Mouse (Mus musculus): ENCODE data around the gene Mrnip. TPM values are rescaled to one million over a fixed set of nuclear protein-coding genes. Genes with fewer than 3 reads are reported as not detected.

The Mrnip gene
- polyA plus RNA-seq, 1 experiment from 2014 or later, result 15.5 TPM

DNA sequence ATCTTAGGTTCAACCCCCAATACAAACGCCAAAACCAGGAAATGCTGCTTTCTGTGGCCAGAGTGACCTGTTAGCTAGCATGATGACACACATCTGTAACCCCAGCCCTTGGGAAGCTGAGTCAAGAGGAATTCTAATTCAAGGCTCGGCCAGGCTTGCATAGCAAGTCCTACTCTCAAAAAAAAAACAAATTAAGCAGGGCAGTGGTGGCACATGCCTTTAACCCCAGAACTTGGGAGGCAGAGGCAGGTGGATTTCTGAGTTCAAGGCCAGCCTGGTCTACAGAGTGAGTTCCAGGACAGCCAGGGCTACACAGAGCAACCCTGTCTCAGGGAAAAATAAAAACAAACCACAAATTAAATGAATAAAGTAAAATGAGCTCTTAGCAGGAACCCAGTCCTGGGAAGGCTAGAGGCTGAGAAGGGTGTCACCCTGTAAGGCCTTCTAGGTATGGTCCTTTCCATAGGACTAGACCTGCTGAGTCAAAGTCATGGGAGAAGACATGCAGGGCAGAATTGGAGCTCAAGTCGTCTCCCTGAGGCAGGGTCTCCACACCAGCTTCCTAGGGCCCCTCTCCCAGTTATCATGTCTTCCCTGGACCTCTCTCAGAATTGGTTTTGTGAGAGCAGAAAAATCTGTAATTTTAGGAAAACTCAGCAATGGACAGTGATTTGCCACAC lies 38.0 kb downstream of the Mrnip start:
- Histone ChIP-seq H3K4me3 (ENCODE audit: low read depth, low read length) (no peak overlapping the region), H3K27ac (ENCODE audit: low read length) (no peak overlapping the region), H3K36me3 (ENCODE audit: control insufficient read depth, insufficient read depth, low read length) (peaks cover under 1% of the 10 kb centered on the region), H3K4me1 (ENCODE audit: control insufficient read depth, insufficient read depth, low read length) (peaks cover 25% of the 10 kb centered on the region), H3K4me2 (replicated peaks; ENCODE audit: low read depth, low read length) (no peak overlapping the region), H3K27me3 (ENCODE audit: control insufficient read depth, insufficient read depth, low read length) (no peaks in the 10 kb centered on the region), H3K9ac (replicated peaks; ENCODE audit: low read depth, low read length) (no peak overlapping the region), H3K9me3 (ENCODE audit: control insufficient read depth, low read depth, low read length) (no peaks in the 10 kb centered on the region)
- WGBS, result 81% methylated on average over 3 of the region's 3 CpGs
- ATAC-seq (ENCODE audit: insufficient number of reproducible peaks, insufficient read depth, low FRiP score, low read depth), result no peak

DNA sequence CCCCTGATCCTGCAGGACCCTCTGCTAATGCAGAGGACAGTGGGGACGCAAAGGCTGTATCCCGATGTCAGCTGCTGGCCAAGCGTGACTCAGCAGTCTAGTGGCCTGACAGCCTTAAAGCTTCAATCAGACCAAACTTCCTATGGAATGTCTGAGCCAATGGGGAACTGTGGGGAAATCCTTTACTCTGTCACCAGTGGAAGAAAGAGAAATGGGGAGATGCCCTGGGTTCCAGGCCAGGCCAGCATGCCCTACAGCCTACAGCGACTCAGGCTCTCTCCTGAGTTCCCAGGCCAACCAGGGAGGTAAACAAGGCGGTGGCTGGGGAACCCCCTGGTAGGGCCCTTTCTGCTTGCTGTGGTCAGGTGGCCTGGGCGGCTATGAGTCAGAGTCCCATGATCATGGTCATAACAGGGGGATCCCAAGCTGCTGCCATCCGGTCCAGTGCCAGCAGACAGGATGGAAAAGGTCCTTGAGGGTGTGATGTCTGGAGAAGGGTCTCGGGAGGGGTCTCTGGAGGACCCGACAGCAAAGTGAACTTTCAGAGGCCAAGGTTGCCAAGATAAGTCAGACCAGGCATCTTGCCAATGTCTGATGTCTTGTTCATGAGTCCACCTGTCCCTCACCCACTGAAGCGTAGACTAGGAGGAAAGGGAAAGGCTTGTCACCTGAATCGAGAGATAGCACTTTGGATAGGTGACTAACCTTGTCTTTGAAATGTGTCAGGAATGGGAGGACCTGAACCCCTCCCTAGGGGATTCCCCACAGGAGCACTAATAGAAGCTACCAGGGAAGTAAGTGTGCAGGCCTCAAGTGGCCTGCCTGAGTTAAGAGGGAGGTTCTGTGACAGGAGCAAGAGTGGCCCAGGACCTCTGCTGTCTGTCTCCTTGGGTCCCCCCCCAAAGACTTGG lies 38.9 kb downstream of the Mrnip start:
- no peaks in the 10 kb centered on the region for H3K36me3 ChIP-seq (ENCODE audit: control insufficient read depth, insufficient read depth, low read length)
- no peaks in the 10 kb centered on the region for H3K27me3 ChIP-seq (ENCODE audit: control insufficient read depth, insufficient read depth, low read length)
- H3K4me3 ChIP-seq (ENCODE audit: low read depth, low read length), result no peak overlapping the region
- no peak overlapping the region for H3K9ac ChIP-seq (replicated peaks; ENCODE audit: low read depth, low read length)
- H3K27ac ChIP-seq (ENCODE audit: low read length), result no peak overlapping the region
- no peak for ATAC-seq (ENCODE audit: insufficient number of reproducible peaks, insufficient read depth, low FRiP score, low read depth)
- H3K9me3 ChIP-seq (ENCODE audit: control insufficient read depth, low read depth, low read length), result no peaks in the 10 kb centered on the region
- H3K4me2 ChIP-seq (replicated peaks; ENCODE audit: low read depth, low read length), result no peak overlapping the region
- 62% methylated on average over 11 of the region's 11 CpGs for WGBS
- H3K4me1 ChIP-seq (ENCODE audit: control insufficient read depth, insufficient read depth, low read length), result peaks cover 25% of the 10 kb centered on the region

GRCm38 (mm10) chr11:50214631-50215030 lies 40.4 kb downstream of the Mrnip start:
- no peak overlapping the region for H3K4me3 ChIP-seq (ENCODE audit: low read depth, low read length)
- no peaks in the 10 kb centered on the region for H3K27me3 ChIP-seq (ENCODE audit: control insufficient read depth, insufficient read depth, low read length)
- WGBS, result 90% methylated on average over 6 of the region's 6 CpGs
- peaks cover 21% of the 10 kb centered on the region for H3K4me1 ChIP-seq (ENCODE audit: control insufficient read depth, insufficient read depth, low read length)
- no peak overlapping the region for H3K4me2 ChIP-seq (replicated peaks; ENCODE audit: low read depth, low read length)
- no peak overlapping the region for H3K9ac ChIP-seq (replicated peaks; ENCODE audit: low read depth, low read length)
- no peaks in the 10 kb centered on the region for H3K36me3 ChIP-seq (ENCODE audit: control insufficient read depth, insufficient read depth, low read length)
- H3K9me3 ChIP-seq (ENCODE audit: control insufficient read depth, low read depth, low read length), result no peaks in the 10 kb centered on the region
- H3K27ac ChIP-seq (ENCODE audit: low read length), result no peak overlapping the region
- no peak for ATAC-seq (ENCODE audit: insufficient number of reproducible peaks, insufficient read depth, low FRiP score, low read depth)

DNA sequence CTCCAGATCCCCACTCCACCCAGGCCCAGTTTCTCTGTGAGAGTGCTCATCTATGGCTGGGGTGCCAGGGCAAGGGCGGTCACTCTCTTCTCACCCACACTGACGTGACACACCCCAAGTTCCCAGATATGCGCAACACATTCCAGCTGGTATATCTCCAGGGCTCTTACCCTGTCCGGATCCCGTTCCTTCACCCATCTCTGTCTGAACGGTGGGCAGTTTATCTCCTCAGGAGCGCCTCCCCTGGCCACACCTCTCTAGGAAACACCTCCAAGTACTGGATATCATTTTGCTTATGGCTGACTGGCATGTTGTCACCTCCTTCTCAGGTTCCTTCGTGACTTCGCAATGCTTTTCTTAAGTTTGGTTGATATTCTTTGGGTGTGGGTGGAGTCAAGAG lies 41.4 kb downstream of the Mrnip start:
- peaks cover 21% of the 10 kb centered on the region for H3K4me1 ChIP-seq (ENCODE audit: control insufficient read depth, insufficient read depth, low read length)
- H3K9ac ChIP-seq (replicated peaks; ENCODE audit: low read depth, low read length), result no peak overlapping the region
- no peaks in the 10 kb centered on the region for H3K9me3 ChIP-seq (ENCODE audit: control insufficient read depth, low read depth, low read length)
- 17% methylated on average over 9 of the region's 9 CpGs for WGBS
- H3K4me2 ChIP-seq (replicated peaks; ENCODE audit: low read depth, low read length), result no peak overlapping the region
- H3K36me3 ChIP-seq (ENCODE audit: control insufficient read depth, insufficient read depth, low read length), result no peaks in the 10 kb centered on the region
- no peak overlapping the region for H3K4me3 ChIP-seq (ENCODE audit: low read depth, low read length)
- no peak for ATAC-seq (ENCODE audit: insufficient number of reproducible peaks, insufficient read depth, low FRiP score, low read depth)
- no peaks in the 10 kb centered on the region for H3K27me3 ChIP-seq (ENCODE audit: control insufficient read depth, insufficient read depth, low read length)
- no peak overlapping the region for H3K27ac ChIP-seq (ENCODE audit: low read length)

DNA sequence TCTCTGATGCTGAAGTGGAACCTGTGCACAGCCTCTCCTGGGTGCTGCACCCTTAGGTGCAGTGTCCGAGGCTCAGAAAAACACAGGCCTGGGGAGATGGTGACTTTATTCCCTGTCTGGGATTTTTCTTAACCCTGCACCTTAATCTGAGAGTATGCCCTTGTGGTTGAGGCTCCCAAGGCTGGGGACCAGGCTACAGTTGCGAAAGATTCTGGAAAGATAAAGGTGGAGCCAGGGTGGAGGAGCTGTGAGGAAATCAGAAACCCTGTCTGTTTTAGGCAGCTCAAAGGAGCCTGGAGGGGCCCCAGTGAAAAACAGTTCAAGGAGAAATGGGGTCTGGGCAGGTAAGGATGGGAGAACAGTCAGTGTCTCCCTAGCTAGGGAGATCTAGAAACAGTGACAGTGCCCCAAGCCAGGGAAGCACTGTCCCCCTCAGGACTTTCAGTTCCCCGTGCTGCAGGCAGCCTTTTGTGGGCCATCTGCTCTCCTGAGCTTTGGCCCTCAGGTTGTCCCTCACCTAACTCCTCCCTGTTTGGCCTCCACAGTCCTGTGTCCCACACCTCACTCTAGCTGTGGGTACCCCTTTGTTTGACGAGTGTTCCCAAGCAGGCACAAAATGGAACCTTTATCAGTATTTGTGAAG lies 42.6 kb downstream of the Mrnip start:
- H3K4me1 ChIP-seq (ENCODE audit: control insufficient read depth, insufficient read depth, low read length), result peaks cover 16% of the 10 kb centered on the region; the same call in 1 of the 2 replicates
- H3K36me3 ChIP-seq (ENCODE audit: control insufficient read depth, insufficient read depth, low read length), result no peaks in the 10 kb centered on the region
- 64% methylated on average over 4 of the region's 4 CpGs for WGBS
- no peaks in the 10 kb centered on the region for H3K9me3 ChIP-seq (ENCODE audit: control insufficient read depth, low read depth, low read length)
- H3K4me2 ChIP-seq (replicated peaks; ENCODE audit: low read depth, low read length), result no peak overlapping the region
- ATAC-seq (ENCODE audit: insufficient number of reproducible peaks, insufficient read depth, low FRiP score, low read depth), result no peak
- H3K4me3 ChIP-seq (ENCODE audit: low read depth, low read length), result no peak overlapping the region
- H3K27ac ChIP-seq (ENCODE audit: low read length), result no peak overlapping the region
- H3K27me3 ChIP-seq (ENCODE audit: control insufficient read depth, insufficient read depth, low read length), result no peaks in the 10 kb centered on the region
- no peak overlapping the region for H3K9ac ChIP-seq (replicated peaks; ENCODE audit: low read depth, low read length)

GRCm38 (mm10) chr11:50217811-50218210 lies 43.6 kb downstream of the Mrnip start:
- Histone ChIP-seq H3K4me3 (ENCODE audit: low read depth, low read length) (no peak overlapping the region), H3K27ac (ENCODE audit: low read length) (no peak overlapping the region), H3K4me1 (ENCODE audit: control insufficient read depth, insufficient read depth, low read length) (peaks cover 13% of the 10 kb centered on the region; the same call in 1 of the 2 replicates), H3K9ac (replicated peaks; ENCODE audit: low read depth, low read length) (no peak overlapping the region), H3K36me3 (ENCODE audit: control insufficient read depth, insufficient read depth, low read length) (no peaks in the 10 kb centered on the region), H3K9me3 (ENCODE audit: control insufficient read depth, low read depth, low read length) (no peaks in the 10 kb centered on the region), H3K4me2 (replicated peaks; ENCODE audit: low read depth, low read length) (no peak overlapping the region), H3K27me3 (ENCODE audit: control insufficient read depth, insufficient read depth, low read length) (no peaks in the 10 kb centered on the region)
- no peak for ATAC-seq (ENCODE audit: insufficient number of reproducible peaks, insufficient read depth, low FRiP score, low read depth)
- WGBS, result 56% methylated on average over 4 of the region's 4 CpGs

DNA sequence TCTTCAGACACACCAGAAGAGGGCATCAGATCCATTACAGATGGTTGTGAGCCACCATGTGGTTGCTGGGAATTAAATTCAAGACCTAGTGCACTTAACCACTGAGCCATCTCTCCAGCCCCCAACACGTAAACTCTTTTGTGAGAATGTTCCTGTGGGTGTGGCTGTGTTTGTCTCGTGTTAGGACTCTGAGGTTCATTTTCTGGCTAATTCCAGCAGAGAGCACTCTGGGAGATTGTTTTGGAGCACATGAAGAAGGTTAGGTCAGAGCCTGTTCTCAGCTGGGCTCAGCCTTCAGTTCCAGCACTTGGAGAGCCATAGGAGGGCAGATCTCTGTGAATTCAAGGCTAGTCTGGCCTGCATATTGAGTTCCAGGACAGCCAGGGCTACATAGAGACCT lies 45.6 kb downstream of the Mrnip start:
- no peaks in the 10 kb centered on the region for H3K27me3 ChIP-seq (ENCODE audit: control insufficient read depth, insufficient read depth, low read length)
- no peak for ATAC-seq (ENCODE audit: insufficient number of reproducible peaks, insufficient read depth, low FRiP score, low read depth)
- H3K4me3 ChIP-seq (ENCODE audit: low read depth, low read length), result no peak overlapping the region
- WGBS, result 43% methylated on average over 2 of the region's 2 CpGs
- H3K4me2 ChIP-seq (replicated peaks; ENCODE audit: low read depth, low read length), result no peak overlapping the region
- H3K9me3 ChIP-seq (ENCODE audit: control insufficient read depth, low read depth, low read length), result no peaks in the 10 kb centered on the region
- H3K4me1 ChIP-seq (ENCODE audit: control insufficient read depth, insufficient read depth, low read length), result peaks cover 11% of the 10 kb centered on the region; the same call in 1 of the 2 replicates
- H3K27ac ChIP-seq (ENCODE audit: low read length), result no peak overlapping the region
- H3K9ac ChIP-seq (replicated peaks; ENCODE audit: low read depth, low read length), result no peak overlapping the region
- no peaks in the 10 kb centered on the region for H3K36me3 ChIP-seq (ENCODE audit: control insufficient read depth, insufficient read depth, low read length)

GRCm38 (mm10) chr11:50222559-50223276 lies 48.5 kb downstream of the Mrnip start:
- H3K4me2 ChIP-seq (replicated peaks; ENCODE audit: low read depth, low read length), result no peak overlapping the region
- peaks cover 15% of the 10 kb centered on the region; the same call in 1 of the 2 replicates for H3K4me1 ChIP-seq (ENCODE audit: control insufficient read depth, insufficient read depth, low read length)
- no peak overlapping the region for H3K4me3 ChIP-seq (ENCODE audit: low read depth, low read length)
- no peaks in the 10 kb centered on the region for H3K9me3 ChIP-seq (ENCODE audit: control insufficient read depth, low read depth, low read length)
- H3K36me3 ChIP-seq (ENCODE audit: control insufficient read depth, insufficient read depth, low read length), result no peaks in the 10 kb centered on the region
- no peaks in the 10 kb centered on the region for H3K27me3 ChIP-seq (ENCODE audit: control insufficient read depth, insufficient read depth, low read length)
- WGBS, result 62% methylated on average over 7 of the region's 7 CpGs
- no peak for ATAC-seq (ENCODE audit: insufficient number of reproducible peaks, insufficient read depth, low FRiP score, low read depth)
- no peak overlapping the region for H3K9ac ChIP-seq (replicated peaks; ENCODE audit: low read depth, low read length)
- no peak overlapping the region for H3K27ac ChIP-seq (ENCODE audit: low read length)
